Mouse (Mus musculus) c-Kit-positive CD71-negative TER-119-negative erythroid progenitor cells, embryonic 14.5 days (primary cell): Measurements from ENCODE around the gene Gm20449.
"Not testable (repeated sequence)": the region's sequence is repeated elsewhere in the genome, so short reads cannot be mapped to it uniquely, and the experiment has no call there.

Experiments
- DNase-seq: peaks from one replicate; pipeline ENCODE4 v3.0.0-alpha.2; 2013; ENCODE audit warnings: low read depth

Gm20449 gene

GRCm38 (mm10) chr7:41499389-41500049 is at the start of gene Gm20449, which contains the start of gene AW146154:
Gene Gm20449, minus strand, starts transcription at chr7:41499417.
Gene AW146154, minus strand, starts transcription at chr7:41499890.
- peak; percentile 76 for DNase-seq

GRCm38 (mm10) chr7:41512672-41513071 is 13.5 kb upstream of the Gm20449 start:
- no peak for DNase-seq

- DNase-seq, result no peak
These were observed 13.0 kb upstream of the Gm20449 start for GRCm38 (mm10) chr7:41512207-41512606.

- no peak for DNase-seq
These were observed 3.2 kb upstream of the Gm20449 start for GRCm38 (mm10) chr7:41502402-41502801.

- DNase-seq, result peak; percentile 49
These were observed 1.1 kb upstream of the Gm20449 start for GRCm38 (mm10) chr7:41500151-41500934.

GRCm38 (mm10) chr7:41499018-41499388 is 214 bp downstream of the Gm20449 start:
- peak; percentile 4 for DNase-seq

GRCm38 (mm10) chr7:41498464-41498863 is 753 bp downstream of the Gm20449 start:
- DNase-seq, result not testable (repeated sequence)

- no peak for DNase-seq
These were observed 1.3 kb downstream of the Gm20449 start for GRCm38 (mm10) chr7:41497871-41498270.

- DNase-seq, result no peak
These were observed 47.4 kb downstream of the Gm20449 start for GRCm38 (mm10) chr7:41451864-41452263.

- DNase-seq, result not testable (repeated sequence)
These were observed 50.6 kb downstream of the Gm20449 start, which contains the start of gene Vmn2r57 for GRCm38 (mm10) chr7:41448596-41448995. Gene Vmn2r57, minus strand, starts transcription at chr7:41448696.

GRCm38 (mm10) chr7:41394130-41394529 is 105.1 kb downstream of the Gm20449 start:
- no peak for DNase-seq

- DNase-seq, result peak; percentile 73
These were observed 105.9 kb downstream of the Gm20449 start, which contains the start of gene AI987944 for GRCm38 (mm10) chr7:41393048-41393971. Gene AI987944, minus strand, starts transcription at chr7:41393379.
